Mouse (Mus musculus) cerebellum, postnatal 25 days (tissue): ENCODE measurements around the gene Vmn1r101.
"Not testable (repeated sequence)": the region's sequence is repeated elsewhere in the genome, so short reads cannot be mapped to it uniquely, and the experiment has no call there.

Experiments used
- DNase-seq, 2 experiments: peaks; one replicate each; pipeline ENCODE4 v3.0.0; 2021; ENCODE audit warnings: mixed read lengths in 2 of 2

Gene Vmn1r101

DNA sequence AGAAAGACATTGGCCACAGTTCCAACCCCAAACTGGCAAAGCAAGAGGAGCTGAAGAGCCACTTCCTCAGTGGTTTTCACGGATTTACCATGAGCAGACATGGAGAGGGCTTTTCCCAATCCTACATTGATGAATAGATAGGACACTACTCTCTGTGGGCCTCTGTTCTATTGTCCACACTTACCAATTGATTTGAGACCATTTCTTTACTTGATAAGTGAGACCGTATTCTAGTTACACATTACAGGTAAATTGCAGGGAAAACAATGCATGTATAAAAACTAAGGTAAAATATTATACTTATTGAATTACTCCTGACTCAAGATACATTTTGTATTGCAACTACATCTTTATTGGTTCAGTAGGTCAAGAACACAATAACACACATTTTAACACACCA is at the start of gene Vmn1r101:
TSS of gene Vmn1r101 (minus strand) at position 101 of the 400 bp plus-strand sequence.
- not testable (repeated sequence) for DNase-seq

DNA sequence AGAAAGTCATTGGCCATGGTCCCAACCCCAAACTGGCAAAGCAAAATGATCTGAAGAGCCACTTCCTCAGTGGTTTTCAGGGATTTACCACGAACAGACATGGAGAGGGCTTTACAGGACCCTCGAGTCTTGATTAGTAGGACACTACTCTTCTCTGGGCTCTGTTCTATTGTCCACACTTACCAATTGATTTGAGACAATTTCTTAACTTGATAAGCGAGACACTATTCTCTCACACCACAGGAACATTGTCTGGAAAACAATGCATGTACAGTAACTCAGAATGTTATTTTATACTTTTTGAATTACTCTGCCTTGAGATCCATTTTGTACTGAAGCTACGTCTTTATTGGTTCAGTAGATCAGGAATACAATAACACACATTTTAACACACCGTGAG is 32.4 kb upstream of the Vmn1r101 start, which contains the start of gene Gm10670:
TSS of gene Gm10670 (minus strand) at position 101 of the 400 bp plus-strand sequence.
- DNase-seq = not testable (repeated sequence)

DNA sequence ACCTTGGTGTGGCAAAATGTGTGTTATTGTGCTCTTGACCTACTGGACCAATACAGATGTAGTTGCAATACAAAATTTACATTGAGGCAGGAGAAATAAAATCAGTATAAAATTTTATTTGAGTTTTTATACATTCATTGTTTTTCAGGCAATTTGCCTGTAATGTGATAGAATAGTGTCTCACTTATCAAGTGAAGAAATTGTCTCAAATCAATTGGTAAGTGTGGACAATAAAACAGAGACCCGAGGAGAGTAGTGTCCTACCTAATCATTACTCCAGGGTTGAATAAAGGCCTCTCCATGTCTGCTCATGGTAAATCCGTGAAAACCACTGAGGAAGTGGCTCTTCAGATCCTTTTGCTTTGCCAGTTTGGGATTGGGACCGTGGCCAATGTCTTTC is 24.8 kb downstream of the Vmn1r101 start, which contains the start of gene Vmn1r100:
TSS of gene Vmn1r100 (plus strand) at position 301 of the 400 bp plus-strand sequence.
- not testable (repeated sequence) for DNase-seq
